Mouse (Mus musculus): Measurements from ENCODE around the gene Cfdp1.

Gene Cfdp1

GRCm38 (mm10) chr8:111742261-111743037, 111.6 kb downstream of the Cfdp1 start:
- DNase-seq (ENCODE audit: extremely low spot score, low spot score): no peak

DNA sequence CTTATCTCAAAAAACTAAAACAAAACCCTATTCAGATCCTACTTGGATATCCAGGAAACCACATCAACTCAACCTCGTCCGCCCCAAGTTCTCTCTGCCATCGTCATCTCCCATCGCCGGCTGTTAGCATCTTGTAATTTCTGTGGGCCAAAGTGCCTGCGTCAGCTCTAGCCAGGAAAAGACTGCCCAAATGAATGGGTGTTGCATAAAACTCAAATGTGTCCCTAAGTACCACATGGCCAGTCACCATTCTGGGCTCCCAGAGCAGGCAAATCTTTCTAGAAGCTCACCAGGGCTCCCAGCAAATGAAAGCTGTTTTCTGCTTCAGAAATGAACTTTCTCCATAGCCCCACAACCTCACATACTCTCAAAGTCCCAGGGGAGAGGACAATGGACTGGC, 112.5 kb downstream of the Cfdp1 start:
- DNase-seq (ENCODE audit: extremely low spot score, low spot score): no peak

GRCm38 (mm10) chr8:111740994-111741393, 113.1 kb downstream of the Cfdp1 start:
- no peak for DNase-seq (ENCODE audit: extremely low spot score, low spot score)

GRCm38 (mm10) chr8:111740301-111740711, 113.8 kb downstream of the Cfdp1 start:
- no peak for DNase-seq (ENCODE audit: extremely low spot score, low spot score)

DNA sequence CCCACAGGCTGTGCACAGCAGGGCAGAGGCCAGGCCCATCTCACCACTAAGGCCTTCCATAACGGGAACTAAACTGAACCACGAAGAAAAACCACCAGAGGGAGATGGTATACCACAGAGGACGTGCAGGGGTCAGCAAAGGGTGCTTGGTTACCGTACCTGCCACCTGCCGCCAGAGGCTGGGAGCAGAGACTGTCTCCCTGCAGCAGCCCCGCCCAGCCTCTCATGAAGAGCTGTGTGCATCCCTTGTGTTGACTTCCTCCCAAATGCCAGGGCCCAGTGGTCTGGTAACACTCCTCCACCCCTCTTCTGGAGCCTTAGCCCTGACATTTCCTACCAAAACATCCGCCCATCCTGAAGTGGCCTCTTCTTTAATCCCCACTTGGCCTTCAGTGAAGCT, 114.5 kb downstream of the Cfdp1 start:
- no peak for DNase-seq (ENCODE audit: extremely low spot score, low spot score)

DNA sequence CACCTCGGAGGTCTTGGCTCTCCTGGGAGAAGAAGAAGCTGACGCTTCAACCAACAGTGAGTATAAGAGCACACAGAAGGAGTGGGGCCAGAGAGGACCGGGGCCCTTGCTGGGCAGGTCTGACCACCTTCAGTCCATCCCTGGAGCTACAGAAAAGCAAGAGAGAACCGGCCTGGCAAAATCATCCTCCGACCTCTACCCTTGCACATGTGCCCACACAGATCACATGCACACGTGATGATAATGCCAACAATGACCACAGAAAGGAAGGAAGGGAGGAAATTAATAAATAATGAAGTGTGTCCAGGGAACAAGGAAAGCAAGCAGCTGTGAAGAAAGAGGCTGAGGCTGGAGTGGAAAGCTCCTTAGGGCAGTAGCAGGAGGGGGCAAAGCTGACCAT, 115.2 kb downstream of the Cfdp1 start:
- DNase-seq (ENCODE audit: extremely low spot score, low spot score): no peak

DNA sequence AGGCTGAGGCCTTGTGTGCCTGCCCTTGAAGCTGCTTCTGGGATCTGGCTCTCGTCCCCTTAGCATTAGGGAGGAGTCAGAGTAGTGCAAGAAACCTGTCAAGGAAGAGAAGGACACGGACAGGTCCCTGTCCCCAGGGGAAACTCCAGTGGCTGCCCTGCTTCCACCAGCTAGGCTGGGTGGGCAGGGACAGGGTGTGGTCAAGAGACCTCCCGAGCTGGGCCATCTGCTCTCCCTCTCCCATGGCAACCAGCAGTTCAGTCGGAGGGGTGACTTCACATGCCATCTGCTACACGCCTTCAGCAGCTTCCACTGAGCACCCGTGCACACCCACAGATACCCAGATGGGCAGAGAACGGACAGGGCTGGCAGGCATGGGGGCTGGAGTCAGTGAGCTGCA, 117.8 kb downstream of the Cfdp1 start:
- no peak for DNase-seq (ENCODE audit: extremely low spot score, low spot score)

GRCm38 (mm10) chr8:111735791-111736190, 118.3 kb downstream of the Cfdp1 start:
- no peak for DNase-seq (ENCODE audit: extremely low spot score, low spot score)

DNA sequence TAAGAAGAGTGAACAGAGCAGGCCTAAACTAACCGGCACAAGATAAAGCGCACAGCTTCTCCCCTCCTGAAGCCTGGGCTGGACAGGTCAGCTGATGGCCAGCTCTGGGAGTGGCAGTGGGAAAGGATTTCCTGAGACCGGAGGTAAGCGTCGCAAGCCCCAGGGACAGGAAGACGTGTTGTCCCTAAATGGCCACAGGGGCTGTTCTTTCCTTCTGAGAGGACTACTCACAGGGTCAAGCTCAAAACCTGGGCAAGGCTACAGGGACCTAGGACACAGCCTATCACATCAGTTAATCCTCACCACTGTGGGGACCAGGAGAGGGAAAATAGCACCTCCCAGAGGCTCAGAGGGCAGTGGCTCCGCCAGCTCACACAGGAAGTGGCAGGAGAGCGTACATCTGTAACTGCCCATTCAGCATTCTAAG, 118.7 kb downstream of the Cfdp1 start:
- DNase-seq (ENCODE audit: extremely low spot score, low spot score): no peak

DNA sequence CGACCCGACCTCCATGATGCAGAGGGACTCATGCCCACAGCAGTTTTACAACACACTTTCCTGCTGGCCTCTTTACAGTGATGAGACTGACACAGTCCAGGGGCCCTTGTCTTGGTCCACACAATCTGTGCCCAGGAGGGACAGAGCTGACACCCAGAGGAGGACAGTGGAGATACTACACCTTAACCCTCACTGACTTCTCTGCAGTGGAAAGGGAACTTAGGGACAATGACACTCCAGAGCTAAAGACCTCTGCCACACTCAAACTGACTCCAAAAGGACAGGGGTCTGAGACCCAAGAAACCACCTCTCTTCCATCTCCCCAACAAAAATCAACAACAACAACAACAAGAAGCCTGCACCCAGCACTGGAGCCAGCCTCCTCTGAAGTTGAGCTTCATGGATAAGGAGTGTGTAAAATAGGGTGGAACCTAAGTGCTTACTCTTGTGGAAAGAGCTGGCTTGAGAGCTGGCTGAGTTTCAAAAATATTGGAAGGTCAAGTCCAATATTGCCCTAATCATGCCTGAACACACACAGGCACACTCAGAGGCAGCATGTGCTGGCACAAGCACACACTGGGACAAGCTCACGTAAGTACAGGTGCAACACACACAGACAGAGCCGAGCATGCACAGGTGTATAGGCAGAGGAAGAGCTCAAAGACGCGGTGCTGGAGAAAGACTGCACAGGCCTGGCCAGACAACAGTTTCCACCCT, 119.7 kb downstream of the Cfdp1 start:
- DNase-seq (ENCODE audit: extremely low spot score, low spot score): no peak

DNA sequence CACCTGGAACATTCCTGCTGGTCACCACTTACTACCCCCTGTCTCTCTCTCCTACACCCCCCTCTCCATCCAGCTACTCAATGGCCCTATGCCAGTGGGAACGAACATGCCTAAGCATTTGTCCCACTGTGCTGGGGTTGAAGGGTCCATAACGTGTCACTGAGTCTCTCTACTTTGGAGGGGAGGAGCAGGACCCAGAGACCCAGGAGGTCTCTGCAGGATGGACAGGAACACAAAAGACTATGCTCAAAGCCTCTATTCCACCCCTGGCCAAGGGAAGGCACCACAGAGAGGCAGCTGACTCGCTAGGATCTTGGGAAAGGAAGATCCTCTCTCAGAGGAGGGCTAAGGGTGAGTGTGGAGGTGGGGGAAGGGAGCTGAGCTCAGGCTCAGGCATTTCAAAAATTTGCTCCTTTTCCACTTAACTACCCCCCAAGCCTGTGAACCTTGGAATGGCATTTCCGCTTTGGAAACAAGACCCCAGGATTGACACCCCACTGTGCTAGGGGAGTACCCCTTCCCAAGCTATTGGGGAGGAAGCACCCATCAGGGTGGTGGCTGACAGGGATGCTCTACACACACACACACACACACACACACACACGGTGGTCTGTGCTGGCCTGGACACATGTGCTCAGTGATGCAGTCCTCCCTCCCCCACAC, 120.4 kb downstream of the Cfdp1 start:
- peak; percentile 53 for DNase-seq (ENCODE audit: extremely low spot score, low spot score)

- DNase-seq (ENCODE audit: extremely low spot score, low spot score): no peak
Observed at GRCm38 (mm10) chr8:111732406-111733085, 121.5 kb downstream of the Cfdp1 start.

DNA sequence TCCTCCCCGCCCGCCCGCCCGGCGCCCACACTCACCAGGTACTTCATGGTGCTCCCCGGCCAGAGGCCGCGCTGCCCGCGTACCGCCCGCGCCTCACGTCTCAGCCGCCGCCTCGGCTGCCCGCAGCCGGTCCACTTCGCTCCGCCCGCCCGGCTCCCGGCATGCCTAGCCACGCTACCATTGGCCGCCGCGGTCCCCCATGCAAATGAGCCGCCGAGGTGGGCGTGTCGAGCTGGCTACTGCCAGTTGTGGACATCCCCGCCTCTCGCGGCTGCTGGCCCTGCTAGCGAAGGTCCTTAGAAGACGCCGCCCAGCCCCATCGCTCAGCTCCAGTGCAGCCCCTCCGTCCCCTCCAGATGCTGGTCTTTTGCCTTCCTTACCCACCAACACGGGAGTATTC, 122.1 kb downstream of the Cfdp1 start:
- DNase-seq (ENCODE audit: extremely low spot score, low spot score): peak; percentile 97

DNA sequence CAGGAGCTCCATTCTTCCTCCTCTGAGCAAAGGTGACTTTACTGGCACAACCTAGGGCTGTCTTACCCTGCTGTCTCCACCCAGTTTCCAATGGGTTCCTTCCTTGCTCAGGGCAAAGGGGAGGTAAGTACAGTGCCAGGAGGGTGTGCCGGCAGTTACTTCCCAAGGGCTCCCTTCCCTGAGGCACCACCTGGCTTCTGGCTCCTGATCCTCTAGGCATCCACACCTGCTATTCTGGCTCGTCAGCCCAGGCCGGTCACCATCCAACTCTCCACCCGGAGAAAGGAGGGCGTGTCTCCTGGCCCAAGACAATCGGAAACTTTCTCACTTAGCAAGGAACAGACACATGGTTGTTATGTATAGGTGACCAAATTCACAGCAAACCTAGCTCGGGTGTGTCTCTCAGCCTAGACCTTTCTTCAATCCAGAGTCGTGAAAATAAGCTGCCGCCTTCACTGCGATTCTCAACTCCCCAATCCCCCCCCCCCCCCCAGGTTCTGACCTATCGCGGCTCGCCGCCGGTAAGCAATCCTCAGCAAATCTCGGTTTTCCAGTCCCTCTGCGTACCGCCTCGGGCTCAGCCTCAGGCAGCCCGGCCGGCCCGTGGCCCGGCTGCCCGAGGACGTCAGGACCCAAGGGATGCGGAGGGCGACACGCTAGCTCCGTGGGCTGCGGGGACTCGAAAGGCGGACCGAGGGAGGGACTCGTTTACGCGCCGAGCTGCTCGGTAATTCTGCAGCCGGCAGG, 122.7 kb downstream of the Cfdp1 start:
- no peak for DNase-seq (ENCODE audit: extremely low spot score, low spot score)

DNA sequence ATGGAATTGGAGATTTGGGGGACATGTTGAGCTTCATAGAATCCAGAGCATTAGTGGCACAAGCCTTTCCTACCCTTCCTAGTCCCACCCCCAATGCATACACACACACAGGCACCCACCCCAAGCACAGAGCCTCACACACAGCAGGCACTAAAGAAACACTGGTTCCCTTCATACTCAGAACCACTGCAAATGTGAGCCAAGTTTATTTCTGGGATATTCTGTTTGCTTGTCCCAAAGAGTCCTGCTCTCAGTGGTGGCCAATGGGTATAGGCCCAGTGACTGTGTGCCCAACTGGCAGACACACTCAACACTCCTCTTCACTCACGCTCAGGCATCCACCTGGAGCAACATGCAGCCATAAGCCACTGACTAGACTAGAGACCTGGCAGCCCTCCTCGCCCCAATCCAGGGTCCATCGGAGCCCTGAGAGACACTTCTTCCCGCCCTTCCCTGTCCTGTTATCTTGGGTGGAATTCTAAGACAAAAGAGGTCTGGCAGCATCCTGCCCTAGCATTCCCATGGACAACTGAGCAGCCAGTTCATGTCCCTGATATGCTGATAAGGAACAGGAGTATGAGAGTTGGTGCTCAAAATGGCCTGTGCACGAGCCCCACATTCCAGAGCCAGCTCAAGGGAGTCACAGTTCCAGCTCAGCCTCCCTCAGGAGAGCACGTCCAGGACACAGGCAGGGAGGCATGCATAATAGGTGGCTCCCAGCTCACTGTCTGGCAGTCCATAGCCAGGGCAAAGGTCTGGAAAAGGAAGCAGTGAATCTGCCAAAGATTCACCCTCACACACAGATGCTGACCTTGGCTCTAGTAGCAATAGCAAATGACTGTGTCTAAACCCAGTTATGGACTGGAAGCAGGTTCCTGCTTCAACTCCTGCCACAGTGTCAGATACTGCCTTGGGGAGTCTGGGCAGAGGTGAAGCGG, 124.6 kb downstream of the Cfdp1 start:
- DNase-seq (ENCODE audit: extremely low spot score, low spot score): no peak

- DNase-seq (ENCODE audit: extremely low spot score, low spot score): no peak
Observed at GRCm38 (mm10) chr8:111728481-111728880, 125.6 kb downstream of the Cfdp1 start.

DNA sequence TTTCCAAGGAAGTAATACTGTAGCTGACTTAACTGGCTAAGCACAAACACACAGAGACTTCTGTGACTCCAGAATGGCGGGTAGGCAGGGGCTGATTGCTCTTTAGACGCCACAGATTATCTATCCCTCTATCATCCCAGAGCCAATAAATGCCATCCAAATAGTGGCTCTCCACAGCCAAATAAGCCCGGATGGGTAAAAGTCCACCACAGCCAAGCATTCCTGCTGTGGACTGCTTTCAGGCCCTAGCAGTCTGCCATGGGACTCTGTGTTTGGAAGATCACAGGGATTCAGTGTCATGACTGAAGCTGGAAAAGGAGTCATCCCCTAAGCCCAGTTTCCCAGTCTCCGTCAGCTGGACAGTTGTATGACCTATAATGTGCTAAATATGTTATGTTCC, 126.5 kb downstream of the Cfdp1 start:
- DNase-seq (ENCODE audit: extremely low spot score, low spot score): no peak

- no peak for DNase-seq (ENCODE audit: extremely low spot score, low spot score)
Observed at GRCm38 (mm10) chr8:111726102-111726900, 127.8 kb downstream of the Cfdp1 start.

DNA sequence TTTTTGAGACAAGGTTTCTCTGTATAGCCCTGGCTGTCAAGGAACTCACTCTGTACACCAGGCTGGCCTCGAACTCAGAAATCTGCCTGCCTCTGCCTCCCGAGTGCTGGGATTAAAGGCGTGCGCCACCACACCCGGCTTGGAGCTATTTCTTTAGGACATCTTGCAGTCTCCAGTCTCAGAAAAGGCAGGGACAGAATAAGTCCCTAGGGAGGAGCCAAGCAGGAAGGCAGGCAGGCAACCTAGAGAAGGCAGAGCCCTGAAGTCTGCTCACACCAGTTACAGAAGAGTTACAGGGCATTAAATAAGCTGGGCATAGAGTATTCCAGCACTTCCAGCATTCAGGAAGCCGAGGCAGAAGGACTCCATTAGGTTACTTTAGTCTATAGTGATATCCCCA, 128.8 kb downstream of the Cfdp1 start:
- DNase-seq (ENCODE audit: extremely low spot score, low spot score): no peak

Data from neural tube, embryonic 10.5 days (tissue).